Mouse (Mus musculus): ENCODE results near the gene Sertad1. TPM values are rescaled to one million over a fixed set of nuclear protein-coding genes. Genes with fewer than 3 reads are reported as not detected.

Sertad1 gene
- polyA plus RNA-seq, 1 experiment from 2014 or later: 6.4 TPM

DNA sequence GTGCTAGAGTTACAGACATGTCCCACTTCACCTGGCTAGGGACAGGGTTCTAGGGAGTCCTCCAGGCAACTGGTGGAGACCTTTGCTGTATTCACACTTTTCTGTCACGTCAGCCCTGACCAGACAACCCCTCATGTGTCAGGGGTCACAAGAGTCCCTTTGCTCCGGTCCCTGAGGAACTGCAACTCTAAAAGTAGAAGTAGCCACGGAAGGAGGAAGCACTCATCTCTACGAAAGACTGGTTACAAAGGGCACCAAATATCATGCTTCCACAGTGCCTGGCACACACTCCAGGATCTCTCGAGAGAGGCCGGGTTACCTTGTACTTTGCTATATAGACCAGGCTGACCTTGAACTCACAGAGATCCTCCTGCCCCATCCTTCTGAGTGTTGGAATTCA, 49.9 kb downstream of the Sertad1 start:
- no peak overlapping the region for H3K4me2 ChIP-seq (replicated peaks)
- H3K27ac ChIP-seq (replicated peaks): no peak overlapping the region
- H3K4me1 ChIP-seq: peaks cover 9% of the 10 kb centered on the region
- no peaks in the 10 kb centered on the region for H3K27me3 ChIP-seq
- peaks cover 59% of the 10 kb centered on the region for H3K36me3 ChIP-seq
- no peak overlapping the region for H3K4me3 ChIP-seq
- no peak overlapping the region for H3K9ac ChIP-seq (replicated peaks)
- ATAC-seq (replicated peaks): no peak
- no peaks in the 10 kb centered on the region for H3K9me3 ChIP-seq
- 97% methylated on average over 6 of the region's 6 CpGs for WGBS

DNA sequence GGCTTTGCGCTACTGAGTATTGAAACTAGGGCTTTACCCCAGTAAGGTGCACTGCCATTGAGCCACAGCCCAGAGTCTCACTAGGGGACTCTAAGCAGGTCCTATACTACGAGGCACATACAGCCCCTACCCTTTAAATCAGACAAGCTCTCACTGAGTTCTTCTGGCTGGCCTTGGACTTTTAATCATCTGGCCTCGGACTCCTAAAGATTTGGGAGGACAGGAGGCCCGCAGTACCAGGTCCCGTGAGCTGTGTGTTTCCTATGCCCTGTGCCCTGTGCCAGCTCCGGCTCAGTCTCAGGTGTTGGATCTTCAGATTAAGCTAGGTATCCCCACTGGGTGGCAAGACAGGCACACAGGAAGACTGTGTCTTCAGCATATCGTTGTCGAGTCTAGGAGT, 51.3 kb downstream of the Sertad1 start:
- Histone ChIP-seq H3K4me3 (no peak overlapping the region), H3K4me2 (replicated peaks) (no peak overlapping the region), H3K4me1 (peaks cover 19% of the 10 kb centered on the region), H3K27me3 (no peaks in the 10 kb centered on the region), H3K9me3 (no peaks in the 10 kb centered on the region), H3K9ac (replicated peaks) (no peak overlapping the region), H3K36me3 (peaks cover 46% of the 10 kb centered on the region), H3K27ac (replicated peaks) (no peak overlapping the region)
- 92% methylated on average over 8 of the region's 8 CpGs for WGBS
- no peak for ATAC-seq (replicated peaks)

- no peaks in the 10 kb centered on the region for H3K9me3 ChIP-seq
- peaks cover 39% of the 10 kb centered on the region for H3K36me3 ChIP-seq
- H3K9ac ChIP-seq (replicated peaks): no peak overlapping the region
- ATAC-seq (replicated peaks): no peak
- H3K4me1 ChIP-seq: peaks cover 21% of the 10 kb centered on the region
- H3K4me3 ChIP-seq: no peak overlapping the region
- WGBS: 90% methylated on average over 2 of the region's 2 CpGs
- no peak overlapping the region for H3K4me2 ChIP-seq (replicated peaks)
- H3K27ac ChIP-seq (replicated peaks): no peak overlapping the region
- H3K27me3 ChIP-seq: no peaks in the 10 kb centered on the region
These were observed 52.1 kb downstream of the Sertad1 start for GRCm38 (mm10) chr7:27538797-27539196.

Other genes with a start within 250 kb of the Sertad1 start
- 47.2 and 49.0 TPM in 2 replicates for gene Numbl, start 228.5 kb upstream of the Sertad1 start, polyA plus RNA-seq (2015; fragmentation: Nextera tagmentation; extraction: Ambion mirVana)
- gene Ltbp4, start 149.2 kb upstream of the Sertad1 start, polyA plus RNA-seq (2015; fragmentation: Nextera tagmentation; extraction: Ambion mirVana): 13.3 and 15.0 TPM in 2 replicates
- gene Shkbp1, start 130.9 kb upstream of the Sertad1 start, polyA plus RNA-seq (2015; fragmentation: Nextera tagmentation; extraction: Ambion mirVana): 90.2 and 91.5 TPM in 2 replicates
- gene Gm20479, start 129.5 kb upstream of the Sertad1 start, polyA plus RNA-seq (2015; fragmentation: Nextera tagmentation; extraction: Ambion mirVana): 0.46 TPM in 1 of 2 replicates, not detected in the other
- 2.0 and 2.2 TPM in 2 replicates for gene Sptbn4, start 39.2 kb upstream of the Sertad1 start, polyA plus RNA-seq (2015; fragmentation: Nextera tagmentation; extraction: Ambion mirVana)
- 15.8 and 17.1 TPM in 2 replicates for gene Blvrb, start 38.9 kb upstream of the Sertad1 start, polyA plus RNA-seq (2015; fragmentation: Nextera tagmentation; extraction: Ambion mirVana)
- gene Sertad3, start 13.1 kb upstream of the Sertad1 start, polyA plus RNA-seq (2015; fragmentation: Nextera tagmentation; extraction: Ambion mirVana): 13.8 and 14.3 TPM in 2 replicates
- gene Prx, start 12.4 kb downstream of the Sertad1 start, polyA plus RNA-seq (2015; fragmentation: Nextera tagmentation; extraction: Ambion mirVana): 1.1 and 1.3 TPM in 2 replicates
- 0.42 and 0.43 TPM in 2 replicates for gene Hipk4, start 36.4 kb downstream of the Sertad1 start, polyA plus RNA-seq (2015; fragmentation: Nextera tagmentation; extraction: Ambion mirVana)
- 95.7 and 106 TPM in 2 replicates for gene Pld3, start 66.3 kb downstream of the Sertad1 start, polyA plus RNA-seq (2015; fragmentation: Nextera tagmentation; extraction: Ambion mirVana)
- 36.9 and 38.9 TPM in 2 replicates for gene 2310022A10Rik, start 66.3 kb downstream of the Sertad1 start, polyA plus RNA-seq (2015; fragmentation: Nextera tagmentation; extraction: Ambion mirVana)
- gene Akt2, start 104.6 kb downstream of the Sertad1 start, polyA plus RNA-seq (2015; fragmentation: Nextera tagmentation; extraction: Ambion mirVana): 94.2 and 97.1 TPM in 2 replicates
- gene Ttc9b, start 167.0 kb downstream of the Sertad1 start, polyA plus RNA-seq (2015; fragmentation: Nextera tagmentation; extraction: Ambion mirVana): 64.1 and 66.2 TPM in 2 replicates
- gene Map3k10, start 187.7 kb downstream of the Sertad1 start, polyA plus RNA-seq (2015; fragmentation: Nextera tagmentation; extraction: Ambion mirVana): 15.1 and 16.9 TPM in 2 replicates
- gene Zfp607b, start 202.4 kb downstream of the Sertad1 start, polyA plus RNA-seq (2015; fragmentation: Nextera tagmentation; extraction: Ambion mirVana): 11.5 and 14.2 TPM in 2 replicates
- gene Zfp60, start 244.5 kb downstream of the Sertad1 start, polyA plus RNA-seq (2015; fragmentation: Nextera tagmentation; extraction: Ambion mirVana): 126 and 128 TPM in 2 replicates

Data from forebrain, embryonic 15.5 days (tissue).